Mouse (Mus musculus) A20 (cell line): Measurements from ENCODE around the gene Lamtor3.
"Not testable (repeated sequence)": the region's sequence is repeated elsewhere in the genome, so short reads cannot be mapped to it uniquely, and the experiment has no call there.

ENCODE experiments used
- DNase-seq: peaks from one replicate; pipeline ENCODE4 v3.0.0-alpha.2; 2011; ENCODE audit warnings: low read depth, low spot score

The Lamtor3 gene

DNA sequence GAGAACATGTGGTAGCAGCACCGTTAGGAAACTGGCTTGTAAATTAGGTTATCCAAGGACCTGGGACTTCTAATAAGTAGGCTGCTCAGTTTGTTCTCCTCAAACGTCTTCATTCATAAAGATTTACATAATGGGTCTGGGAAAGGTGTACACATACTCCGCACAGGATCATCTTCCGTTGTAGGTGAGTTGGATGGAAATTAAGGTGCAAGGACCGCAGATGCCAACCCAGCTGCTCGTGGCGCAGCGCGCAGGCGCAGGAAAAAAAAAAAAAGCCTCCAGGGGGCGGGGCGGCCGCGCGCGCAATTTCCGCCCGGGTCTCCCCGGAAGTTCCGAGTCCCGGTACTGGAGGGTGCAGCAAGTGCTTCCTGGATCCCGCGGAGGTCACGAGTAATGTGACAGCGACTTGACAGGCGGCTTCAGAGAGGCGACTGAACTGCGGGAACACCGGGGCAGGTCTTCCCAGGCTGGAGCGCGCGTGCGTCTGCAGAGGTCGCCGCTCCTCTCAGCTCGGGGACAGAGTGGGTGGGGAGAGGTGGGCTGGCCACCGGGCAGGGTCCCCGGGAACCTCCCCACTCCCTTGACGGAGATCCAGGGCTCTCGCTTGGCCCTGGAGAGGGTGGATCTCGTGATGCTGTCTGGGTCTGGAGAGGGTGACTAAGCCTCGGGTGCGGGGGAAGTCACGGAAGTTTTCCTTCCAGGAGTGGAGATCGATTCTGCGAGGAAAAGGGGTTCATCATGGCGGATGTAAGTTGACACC lies at the start of gene Lamtor3:
Lamtor3 (plus strand) TSS at position 335 of the 760 bp plus-strand sequence.
- DNase-seq: peak; percentile 94

DNA sequence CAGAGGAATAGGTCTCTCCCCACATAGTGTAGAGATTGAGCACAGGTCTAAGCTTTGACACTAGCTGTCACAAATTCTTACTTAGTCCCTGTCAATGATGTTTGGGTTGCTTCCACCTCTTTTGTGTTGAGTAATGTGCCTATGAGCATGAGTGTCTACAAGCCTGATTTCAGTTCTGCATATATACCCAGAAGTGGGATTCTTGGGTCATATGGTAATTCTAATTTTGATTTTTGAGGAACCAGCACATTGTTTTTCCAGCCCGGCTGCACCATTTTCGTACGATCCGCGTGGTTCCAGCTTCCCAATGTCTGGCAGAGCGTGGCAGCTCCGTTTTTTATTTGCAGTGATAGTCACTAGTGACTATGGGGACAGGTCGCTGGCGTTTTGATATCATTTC lies 48.9 kb upstream of the Lamtor3 start:
- DNase-seq: peak; percentile 14

DNA sequence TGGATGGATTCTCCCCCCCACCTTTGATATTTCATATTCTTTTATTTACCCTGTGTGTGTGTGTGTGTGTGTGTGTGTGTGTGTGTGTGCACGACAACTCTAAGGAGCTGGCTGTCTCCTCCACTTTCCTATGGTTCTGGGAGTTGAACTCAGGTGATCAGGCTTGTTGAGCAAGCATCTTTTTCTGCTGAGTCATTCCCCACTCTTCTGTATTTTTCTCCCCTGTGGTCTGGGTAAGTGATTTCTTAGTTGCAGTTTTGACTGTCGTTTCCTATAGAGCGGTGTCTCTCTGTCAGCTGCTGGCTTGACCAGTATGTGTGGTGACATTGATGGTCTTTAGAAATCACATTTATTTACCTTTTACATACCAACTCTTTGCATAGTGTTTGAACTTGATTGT lies 39.0 kb upstream of the Lamtor3 start:
- DNase-seq: peak; percentile 71

DNA sequence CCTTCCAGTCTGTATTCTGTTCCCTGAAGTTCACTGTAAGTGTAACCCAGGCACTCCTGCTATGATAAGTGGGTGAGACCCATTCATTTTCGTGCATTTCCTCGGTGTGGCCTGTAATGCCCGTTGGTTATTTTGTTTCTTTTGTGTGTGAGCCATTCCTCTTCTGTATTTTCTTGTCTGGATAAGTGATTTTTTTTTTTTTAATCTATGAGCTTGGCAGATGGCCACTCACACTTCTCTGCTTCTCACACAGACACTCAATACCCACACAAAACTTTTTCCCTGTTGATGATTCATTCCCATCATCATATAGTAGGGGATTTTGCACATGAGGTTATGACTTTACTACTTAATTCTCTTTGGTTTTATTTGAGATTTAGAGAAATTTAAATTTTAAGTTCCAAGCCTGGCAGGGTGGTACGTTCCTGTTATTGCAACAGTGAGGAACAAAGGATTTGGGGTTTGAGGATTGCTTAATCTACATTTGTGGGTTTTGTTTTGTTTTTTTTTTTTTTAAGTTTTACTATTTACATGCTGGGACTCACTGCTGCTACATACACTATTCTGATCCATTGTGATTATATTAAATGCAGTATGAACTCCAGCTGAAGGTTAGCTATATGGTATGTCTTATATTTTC lies 38.1 kb upstream of the Lamtor3 start:
- DNase-seq: peak; percentile 64

DNA sequence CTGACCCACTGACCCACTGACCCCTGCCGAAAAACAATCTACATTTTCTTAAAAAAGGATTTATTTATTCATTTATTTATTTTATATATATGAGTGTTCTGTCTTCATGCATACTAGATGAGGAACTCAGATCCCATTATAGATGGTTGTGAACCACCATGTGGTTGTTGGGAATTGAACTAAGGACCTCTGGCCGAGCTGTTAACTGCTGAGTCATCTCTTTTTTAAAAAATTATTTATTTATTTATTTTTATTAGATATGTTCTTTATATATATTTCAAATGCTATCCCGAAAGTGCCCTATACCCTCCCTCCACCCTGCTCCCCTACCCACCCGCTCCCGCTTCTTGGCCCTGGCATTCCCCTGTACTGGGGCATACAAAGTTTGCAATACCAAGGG lies 37.2 kb upstream of the Lamtor3 start:
- DNase-seq: peak; percentile 2

DNA sequence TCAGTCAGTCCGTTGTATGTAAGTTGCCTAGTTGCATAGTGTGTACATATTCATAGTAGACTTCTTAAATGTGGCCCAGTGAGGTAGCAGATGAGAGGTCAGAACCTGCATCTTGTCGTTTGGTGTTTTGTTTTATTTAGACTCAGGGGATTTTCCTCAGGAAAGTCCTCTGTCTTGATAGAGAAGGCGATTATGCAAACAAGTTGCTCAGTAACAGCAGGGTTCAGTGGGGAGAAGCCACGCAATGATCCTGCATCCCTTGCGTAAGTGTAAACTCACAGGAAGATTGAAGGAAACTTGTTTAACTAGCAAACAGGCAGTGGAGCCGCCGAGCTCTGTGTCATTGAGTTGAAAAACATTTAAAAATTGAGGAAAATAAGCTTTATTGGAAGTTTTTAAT lies 30.3 kb upstream of the Lamtor3 start:
- peak; percentile 82 for DNase-seq

DNA sequence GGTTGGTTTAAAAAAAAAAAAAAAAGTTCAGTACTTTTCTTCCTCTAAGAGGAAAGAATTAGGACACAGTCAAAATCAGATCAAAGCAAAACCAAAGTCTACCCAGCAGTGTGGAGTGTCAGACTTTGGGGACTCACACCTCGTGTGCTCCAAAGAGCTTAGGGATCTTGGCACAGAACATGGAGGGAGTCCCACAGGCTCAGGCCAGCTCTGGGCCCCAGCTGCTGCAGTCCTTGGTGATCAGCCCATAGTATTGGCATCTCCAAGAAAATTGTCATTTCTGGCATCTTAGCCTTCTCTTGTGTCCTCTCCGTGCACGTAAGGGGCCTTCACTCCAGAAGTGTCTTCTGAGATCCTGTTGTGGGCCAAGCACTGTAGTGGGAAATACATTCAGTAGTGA lies 27.2 kb upstream of the Lamtor3 start:
- DNase-seq: no peak

DNA sequence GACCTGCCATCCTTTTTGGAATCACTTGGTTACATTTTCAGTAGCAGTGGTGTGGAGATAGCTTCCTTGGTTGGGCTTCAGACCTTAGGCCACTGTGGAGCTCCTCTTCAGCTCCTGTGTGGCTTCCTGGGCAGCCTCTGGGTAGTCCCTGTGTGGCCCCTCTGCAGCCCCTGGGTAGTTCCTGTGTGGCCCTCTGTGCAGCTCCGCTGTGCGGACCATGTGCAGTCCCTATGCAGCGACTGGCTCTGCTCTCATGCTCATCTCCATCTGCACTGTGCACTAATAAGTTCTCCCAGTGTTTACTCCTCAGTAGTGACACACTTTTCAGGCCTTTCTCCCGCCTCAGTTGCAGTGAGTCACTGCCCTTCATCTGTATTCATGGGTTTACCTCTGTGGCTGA lies 26.2 kb upstream of the Lamtor3 start:
- no peak for DNase-seq

DNA sequence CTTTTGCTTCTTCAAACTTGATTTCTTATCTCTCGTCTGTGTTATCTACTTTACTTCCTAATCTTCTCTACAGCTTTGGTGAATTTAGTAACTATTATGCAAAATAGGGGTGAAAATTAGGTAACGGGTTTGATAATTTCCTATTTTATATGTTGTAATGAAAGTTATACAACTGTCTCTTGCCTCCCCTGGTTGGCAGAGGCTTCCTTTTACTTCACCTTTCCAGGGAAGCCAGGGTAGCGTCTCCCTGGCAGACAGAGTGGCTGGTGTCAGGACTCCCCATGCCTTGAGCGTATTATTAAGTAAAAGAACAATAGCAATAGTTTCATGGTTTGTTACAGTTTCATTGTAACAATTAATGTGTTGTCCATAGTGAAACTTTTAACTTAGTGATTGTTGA lies 24.5 kb upstream of the Lamtor3 start:
- no peak for DNase-seq

DNA sequence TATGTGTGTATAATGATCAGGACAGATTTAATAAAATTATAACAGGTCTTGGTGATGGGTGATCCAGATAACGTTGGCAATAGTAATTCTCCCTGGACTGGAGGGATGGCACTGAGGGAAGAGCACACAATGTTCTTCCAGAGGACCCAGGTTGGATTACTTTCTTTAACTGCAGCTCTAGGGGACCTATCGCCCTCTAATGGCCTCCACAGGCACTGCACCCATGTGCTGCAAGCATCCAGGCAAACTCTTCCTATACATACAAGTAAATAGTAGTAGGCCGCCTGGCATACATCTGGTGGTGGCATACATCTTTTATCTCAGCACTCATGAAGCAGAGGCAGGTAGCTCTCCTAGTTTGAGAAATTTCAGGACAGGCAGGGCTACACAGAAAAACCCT lies 23.1 kb upstream of the Lamtor3 start:
- DNase-seq: no peak

DNA sequence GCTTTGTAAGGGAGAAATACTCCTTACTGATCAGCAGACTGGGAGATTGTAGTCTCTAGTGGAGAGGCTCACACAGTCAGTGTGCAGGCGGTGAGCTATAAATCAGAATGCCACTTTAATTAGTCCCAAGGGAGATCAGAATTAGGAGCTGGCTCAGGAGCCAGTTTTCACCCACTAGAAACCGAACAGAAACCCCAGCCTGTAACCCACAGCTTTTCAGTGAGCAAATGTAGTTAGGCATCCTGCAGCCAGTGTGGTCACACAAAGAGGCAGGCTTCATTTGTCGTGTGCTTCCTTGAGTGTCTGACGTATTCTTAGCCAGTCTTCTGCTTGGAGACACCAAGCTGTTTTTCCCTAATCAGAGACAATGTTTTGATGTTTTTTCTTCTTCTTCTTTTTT lies 21.9 kb upstream of the Lamtor3 start:
- peak; percentile 78 for DNase-seq

DNA sequence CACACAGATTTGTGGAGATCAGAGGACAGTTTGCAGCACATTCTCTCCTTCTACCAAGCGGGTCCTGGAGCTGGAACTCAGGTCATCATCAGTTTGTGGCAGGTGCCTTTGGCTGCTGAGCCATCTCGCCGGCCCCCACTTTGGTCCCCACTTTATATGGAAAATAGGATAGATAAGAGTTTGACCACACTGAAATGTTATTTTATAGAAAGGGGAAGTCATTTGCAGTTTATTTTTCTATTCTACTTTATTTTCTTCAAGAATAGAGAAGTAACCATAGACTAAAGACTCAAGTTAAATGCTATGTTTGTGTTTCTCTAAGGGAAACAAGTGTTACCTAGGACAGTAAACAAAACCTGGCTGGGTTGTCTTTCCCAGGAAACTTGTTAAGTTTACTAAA lies 21.4 kb upstream of the Lamtor3 start:
- DNase-seq: no peak

DNA sequence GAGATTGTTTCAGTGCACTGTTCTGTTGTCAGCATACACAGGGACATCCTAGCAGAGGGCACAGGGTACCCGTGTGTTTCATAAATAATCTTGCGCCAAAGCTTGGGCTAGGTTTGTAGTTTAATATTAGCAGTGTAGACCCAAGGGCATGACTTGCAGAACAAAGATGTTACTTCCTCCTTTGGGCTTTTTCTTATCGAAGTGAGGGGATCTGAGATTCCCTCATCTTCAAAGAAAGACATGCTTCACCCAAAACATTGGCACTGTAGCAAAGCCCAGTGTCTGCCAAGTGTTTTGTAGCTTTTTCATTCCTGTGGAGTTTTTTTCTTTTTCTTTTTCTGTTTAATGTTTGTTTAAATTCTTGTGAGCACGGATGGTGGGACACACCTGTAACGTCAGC lies 20.6 kb upstream of the Lamtor3 start:
- peak; percentile 49 for DNase-seq

DNA sequence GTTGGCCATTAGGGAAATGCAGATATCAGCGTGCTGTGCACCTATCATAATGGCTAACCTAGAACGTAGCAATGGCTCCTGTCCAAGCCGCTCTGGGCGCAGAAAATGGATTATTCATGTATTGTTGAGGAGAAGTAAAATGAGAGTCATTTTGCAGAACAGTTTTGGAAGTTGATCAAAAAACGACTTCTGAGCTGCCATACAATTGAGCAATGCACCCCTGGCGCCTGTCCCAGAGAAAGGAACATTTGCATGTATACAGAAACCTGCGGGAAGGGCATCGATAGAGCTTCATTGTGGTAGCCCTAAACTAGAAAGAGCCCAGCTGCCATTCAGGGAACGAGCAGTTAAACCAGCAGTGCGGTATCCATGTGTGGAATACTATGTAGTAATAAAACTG lies 18.2 kb upstream of the Lamtor3 start:
- no peak for DNase-seq

DNA sequence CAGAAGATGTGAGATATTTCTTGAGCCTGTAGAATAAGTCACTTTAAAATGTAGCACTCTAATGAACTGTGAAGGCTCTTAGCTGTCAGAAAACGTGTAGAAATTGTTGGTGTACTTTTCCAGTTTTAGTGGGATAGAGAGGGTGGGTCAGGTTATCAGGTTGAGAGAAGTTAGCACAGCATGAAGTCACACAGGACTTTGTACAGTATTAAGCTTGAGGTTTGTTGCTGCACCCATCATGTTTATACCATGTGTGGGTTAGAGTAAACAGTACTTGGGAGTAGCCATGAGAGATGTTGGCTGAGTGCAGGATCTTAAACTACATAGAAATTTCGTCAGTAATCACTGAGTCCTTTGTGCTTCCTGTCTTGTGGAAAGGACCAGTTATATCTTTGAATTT lies 5.2 kb upstream of the Lamtor3 start:
- DNase-seq: no peak

DNA sequence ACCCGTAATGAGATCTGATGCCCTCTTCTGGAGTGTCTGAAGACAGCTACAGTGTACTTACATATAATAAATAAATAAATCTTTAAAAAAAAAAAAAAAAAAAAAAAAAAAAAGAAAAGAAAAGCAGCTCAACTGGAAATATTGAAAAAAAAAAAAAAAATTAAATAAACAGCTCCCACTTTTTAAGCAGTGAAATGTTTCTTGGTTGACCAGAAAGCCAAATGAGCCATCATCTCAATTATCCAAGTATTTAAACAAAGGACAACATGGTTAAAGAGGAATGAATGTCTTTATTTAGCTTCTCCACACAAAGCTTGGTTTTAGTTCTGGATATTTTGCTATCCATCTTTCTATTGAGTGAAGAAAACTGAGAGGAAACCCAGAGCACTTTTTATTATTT lies 3.7 kb upstream of the Lamtor3 start:
- not testable (repeated sequence) for DNase-seq

DNA sequence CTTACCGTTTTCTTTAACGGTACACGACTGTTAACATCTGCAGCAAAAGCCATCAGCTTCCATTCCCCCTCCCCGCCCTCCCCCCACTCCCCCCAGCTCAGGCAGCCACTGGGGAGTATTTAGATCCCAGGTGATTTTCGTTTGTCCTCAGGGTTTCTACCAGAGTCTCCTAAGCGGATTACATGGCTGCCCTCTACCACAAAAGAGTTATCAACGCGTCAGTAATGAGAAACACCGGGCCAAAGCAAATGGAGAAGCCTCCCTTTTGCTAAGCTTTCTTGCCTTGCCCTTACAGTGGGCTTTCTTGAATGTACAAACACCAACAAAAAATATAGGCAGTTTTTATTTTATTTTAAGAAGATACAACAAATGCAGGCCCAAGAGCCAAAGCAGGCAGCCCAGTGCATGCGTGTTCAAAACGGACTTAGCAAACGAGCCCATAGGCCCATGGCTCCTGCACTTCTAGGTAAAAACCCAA lies 573 bp upstream of the Lamtor3 start:
- no peak for DNase-seq

DNA sequence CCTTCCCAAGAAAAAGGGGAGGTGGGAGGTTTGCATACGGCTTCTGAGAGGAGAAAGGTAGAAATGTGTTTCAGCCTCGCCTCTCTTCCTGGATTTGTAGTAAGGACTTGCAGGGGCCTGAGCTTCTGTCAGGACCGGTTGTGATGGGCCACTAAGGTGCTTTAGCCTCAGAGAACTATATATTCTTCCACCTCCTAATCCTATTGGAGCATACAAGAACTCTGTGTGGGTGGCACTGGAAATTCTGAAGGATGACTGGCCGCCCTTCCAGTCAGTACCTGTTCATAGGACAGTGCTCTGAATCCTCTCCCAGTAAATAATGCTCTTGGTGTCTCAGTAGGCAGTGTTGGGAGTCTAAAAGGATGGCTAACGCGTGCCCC lies 616 bp downstream of the Lamtor3 start:
- no peak for DNase-seq

DNA sequence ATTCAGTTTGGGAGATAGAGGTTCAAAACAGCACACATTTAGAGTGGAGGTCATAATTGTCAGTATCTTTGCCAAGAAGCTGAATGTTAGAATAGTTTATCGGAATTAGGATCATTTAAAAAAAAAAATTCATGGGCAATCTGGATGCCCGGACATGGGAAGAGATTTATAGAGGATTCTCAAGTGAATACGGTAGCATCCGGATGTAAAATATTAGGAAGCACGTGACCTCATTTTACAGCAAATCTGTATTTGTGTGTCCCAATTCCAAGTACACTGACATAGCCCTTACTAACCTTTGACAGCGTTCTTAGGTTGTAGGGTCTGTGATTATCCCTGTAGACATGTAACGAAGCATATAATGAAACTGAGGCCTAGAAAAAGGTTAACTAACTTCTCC lies 1.1 kb downstream of the Lamtor3 start:
- DNase-seq: no peak

DNA sequence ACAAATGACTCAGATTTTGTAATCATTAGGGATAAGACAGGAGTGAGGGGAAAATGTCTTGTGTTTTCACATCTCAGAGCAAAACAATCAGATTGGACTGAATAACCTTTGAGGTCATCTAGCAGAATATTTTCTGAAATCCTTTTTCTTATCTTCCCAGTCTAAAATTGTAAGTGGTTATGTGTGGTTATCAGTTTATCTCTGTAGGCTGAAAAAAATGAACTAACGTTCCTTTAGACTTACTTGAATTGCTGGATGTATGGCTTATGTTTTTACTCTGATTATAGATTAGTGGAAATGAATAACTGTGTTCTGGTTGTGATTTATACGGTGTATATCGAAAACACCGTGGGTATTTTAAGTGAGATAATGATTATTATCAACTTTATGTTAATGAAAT lies 2.3 kb downstream of the Lamtor3 start:
- no peak for DNase-seq

DNA sequence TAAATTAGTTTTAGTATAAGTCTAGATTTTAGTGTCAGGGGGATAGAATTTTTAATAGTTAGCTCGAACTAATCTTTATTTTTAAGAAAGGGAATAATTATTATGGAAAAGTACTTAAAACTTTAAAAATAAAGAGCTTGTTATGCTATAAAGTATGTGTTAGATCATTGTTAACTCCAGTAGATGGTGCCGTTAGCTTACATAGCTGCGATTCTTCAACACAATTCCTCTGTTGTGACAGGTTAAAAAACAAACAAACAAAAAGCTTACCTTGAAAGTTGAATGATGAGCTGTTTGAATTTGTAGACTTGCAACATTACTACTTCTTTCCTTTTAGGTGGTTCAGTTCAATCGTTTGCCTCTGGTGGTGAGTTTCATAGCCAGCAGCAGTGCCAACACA lies 8.7 kb downstream of the Lamtor3 start:
- DNase-seq: no peak

DNA sequence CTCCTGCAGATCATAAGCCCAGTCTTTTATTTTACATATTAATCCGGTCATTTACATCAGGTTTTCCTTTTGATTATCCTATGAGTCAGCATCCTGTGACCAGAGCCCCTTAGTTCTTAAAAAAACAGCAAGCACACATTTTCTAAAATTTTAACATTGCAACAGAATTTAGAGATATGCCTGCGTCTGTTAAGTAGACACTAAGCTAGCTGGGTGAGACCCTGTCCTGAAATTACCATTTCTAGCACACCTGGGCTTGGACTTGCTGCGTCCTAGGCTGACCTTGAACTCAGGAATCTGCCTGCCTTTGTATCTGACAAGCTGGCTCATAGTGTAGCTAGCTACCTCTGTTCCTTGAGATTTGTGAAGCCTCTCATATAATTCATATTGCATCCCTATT lies 11.6 kb downstream of the Lamtor3 start:
- no peak for DNase-seq

DNA sequence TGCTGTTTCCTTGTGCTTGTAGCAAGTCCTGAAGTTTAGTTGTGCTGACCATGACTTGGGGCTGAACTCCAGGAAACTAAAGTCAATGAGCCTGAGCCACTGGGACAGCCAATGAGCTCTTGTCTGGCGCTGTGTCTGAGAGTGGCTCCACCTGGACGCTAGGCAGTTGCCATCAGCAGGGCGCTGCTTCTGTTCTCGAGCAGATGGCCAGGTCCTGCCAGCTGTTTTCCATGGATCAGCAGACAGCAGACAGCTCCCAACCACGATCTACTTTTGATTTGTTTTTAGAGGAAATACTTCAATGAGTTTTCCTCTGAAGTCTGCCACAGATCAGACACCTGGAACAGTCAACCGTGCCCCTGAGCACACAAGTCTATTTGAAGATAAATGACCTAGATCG lies 14.4 kb downstream of the Lamtor3 start:
- DNase-seq: no peak
